Mouse (Mus musculus) ES-E14 (cell line): ENCODE results near the gene Men1. TPM values are rescaled to one million over a fixed set of nuclear protein-coding genes. Genes with fewer than 3 reads are reported as not detected.
A peak's percentile ranks its signal among the peaks of the same experiment; 100 is the strongest.

Experiments
- DNase-seq: peaks from one replicate; pipeline ENCODE4 v3.0.0-alpha.2; 2013; ENCODE audit warnings: low read depth, low spot score
- H3K27ac ChIP-seq: 2 replicates; pipeline ENCODE4 v1.5.1; 2012; ENCODE audit warnings: low read depth, mild to moderate bottlenecking, low read length, moderate library complexity, mixed read lengths; ENCODE audit not compliant: poor library complexity, insufficient read depth, severe bottlenecking
- H3K36me3 ChIP-seq: 2 replicates; pipeline ENCODE4 v1.6.1; 2012; ENCODE audit warnings: mild to moderate bottlenecking, low read length, moderate library complexity, mixed read lengths; ENCODE audit not compliant: control insufficient read depth, poor library complexity, insufficient read depth, severe bottlenecking
- H3K4me1 ChIP-seq, 2 experiments: fragments of 150-350 bp in 1 of 2; sonication (generic) in 1 of 2; 2 replicates each; pipeline ENCODE4 v1.6.1; 2012; ENCODE audit warnings: low read length in 2 of 2, mild to moderate bottlenecking in 1 of 2, mixed read lengths in 1 of 2; ENCODE audit not compliant: control insufficient read depth in 2 of 2, insufficient read depth in 2 of 2, poor library complexity in 1 of 2
- H3K4me3 ChIP-seq, 2 experiments: fragments of 150-350 bp in 1 of 2; sonication (generic) in 1 of 2; 2 replicates each; pipeline ENCODE4 v1.5.1; 2012; ENCODE audit warnings: low read length in 2 of 2, low read depth in 1 of 2, mild to moderate bottlenecking in 1 of 2, mixed read lengths in 1 of 2; ENCODE audit not compliant: insufficient read depth in 1 of 2, poor library complexity in 1 of 2, severe bottlenecking in 1 of 2
- H3K9ac ChIP-seq: 2 replicates; pipeline ENCODE4 v1.6.1; 2012; ENCODE audit warnings: low read depth, mild to moderate bottlenecking, low read length, mixed read lengths; ENCODE audit not compliant: poor library complexity, insufficient read depth, severe bottlenecking
- H3K9me3 ChIP-seq: fragments of 150-350 bp; sonication (generic); 2 replicates; pipeline ENCODE4 v1.6.1; 2012; ENCODE audit warnings: low read depth, mild to moderate bottlenecking, low read length; ENCODE audit not compliant: control insufficient read depth, insufficient read depth
- CHD2 ChIP-seq: IDR thresholded peaks from 2 replicates; pipeline ENCODE4 v1.6.1; 2014; ENCODE audit warnings: mild to moderate bottlenecking, low read depth, low read length, inconsistent platforms
- HCFC1 ChIP-seq: IDR thresholded peaks from 2 replicates; pipeline ENCODE4 v1.6.1; 2012; ENCODE audit warnings: low read length, inconsistent platforms, borderline replicate concordance; ENCODE audit not compliant: insufficient read depth
- MAFK ChIP-seq: IDR thresholded peaks from 2 replicates; pipeline ENCODE4 v1.6.1; 2014; ENCODE audit warnings: mild to moderate bottlenecking, low read depth, low read length, inconsistent platforms; ENCODE audit not compliant: insufficient read depth
- ZC3H11A ChIP-seq: IDR thresholded peaks from 2 replicates; pipeline ENCODE4 v1.6.1; 2012; ENCODE audit warnings: low read depth, mild to moderate bottlenecking, inconsistent platforms, low read length, borderline replicate concordance
- ZNF384 ChIP-seq: IDR thresholded peaks from 2 replicates; pipeline ENCODE4 v1.6.1; 2012; ENCODE audit warnings: low read depth, low read length, inconsistent platforms
- in situ Hi-C, 2 experiments: fragments of 600-800 bp; cut with MboI; formaldehyde crosslinking; loops; one replicate each; pipeline ENCODE4 v1.15.1; 2025; ENCODE audit warnings: low sequenced_read_pairs in 2 of 2, inconsistent platforms in 1 of 2; ENCODE audit not compliant: unreplicated experiment in 2 of 2
- total RNA-seq: library from RNA; depleted of rRNA; stranded (reverse); fragments of 300-350 nt; gene quantifications from 2 replicates; pipeline ENCODE4 v1.2.3, GENCODE M21; 2012

Men1 gene
- total RNA-seq, 1 experiment: 60.4 TPM

GRCm38 (mm10) chr19:6346023-6346422 lies 11.2 kb downstream of the Men1 start:
- Histone ChIP-seq H3K9ac (no peak overlapping the region), H3K27ac (no peak overlapping the region), H3K4me1 (peaks cover 0 to 5% of the 10 kb centered on the region in 2 experiments; a peak in 1 of 4 replicates), H3K4me3 (no peak overlapping the region), H3K36me3 (peaks cover 10% of the 10 kb centered on the region; the same call in 1 of the 2 replicates), H3K9me3 (no peaks in the 10 kb centered on the region)
- in situ Hi-C loops: no loop called here
- TF ChIP-seq ZC3H11A (no peak), HCFC1 (no peak), ZNF384 (no peak), CHD2 (no peak), MAFK (no peak)
- no peak for DNase-seq

GRCm38 (mm10) chr19:6346661-6347060 lies 11.9 kb downstream of the Men1 start:
- Histone ChIP-seq H3K4me3 (0 out of 4 replicates have a peak overlapping the region, but pooled peaks of 1 of the 2 experiments have one; percentile 17), H3K9ac (no peak overlapping the region), H3K9me3 (no peaks in the 10 kb centered on the region), H3K36me3 (peaks cover 10% of the 10 kb centered on the region; the same call in 1 of the 2 replicates), H3K4me1 (peaks cover 0 to 4% of the 10 kb centered on the region in 2 experiments; a peak in 1 of 4 replicates), H3K27ac (no peak overlapping the region)
- TF ChIP-seq MAFK (no peak), HCFC1 (no peak), ZNF384 (no peak), CHD2 (no peak), ZC3H11A (no peak)
- DNase-seq: no peak
- in situ Hi-C loops: no loop called here

GRCm38 (mm10) chr19:6347615-6348014 lies 12.8 kb downstream of the Men1 start:
- in situ Hi-C loops: no loop called here
- no peak overlapping the region for H3K9ac ChIP-seq
- peaks cover 10% of the 10 kb centered on the region; the same call in 1 of the 2 replicates for H3K36me3 ChIP-seq
- H3K4me1 ChIP-seq: peaks cover 0 to 2% of the 10 kb centered on the region in 2 experiments; a peak in 1 of 4 replicates
- no peak for DNase-seq
- H3K9me3 ChIP-seq: no peaks in the 10 kb centered on the region
- no peak for TF ChIP-seq ZC3H11A
- TF ChIP-seq MAFK: no peak
- no peak for TF ChIP-seq HCFC1
- no peak for TF ChIP-seq ZNF384
- TF ChIP-seq CHD2: no peak
- H3K27ac ChIP-seq: no peak overlapping the region
- H3K4me3 ChIP-seq: no peak overlapping the region

- in situ Hi-C loops: no loop called here
- peaks cover 16% of the 10 kb centered on the region; the same call in 1 of the 2 replicates for H3K36me3 ChIP-seq
- DNase-seq: no peak
- TF ChIP-seq MAFK (no peak), ZNF384 (no peak), CHD2 (no peak), ZC3H11A (no peak), HCFC1 (no peak)
- no peaks in the 10 kb centered on the region for H3K9me3 ChIP-seq
- no peak overlapping the region for H3K4me3 ChIP-seq
- no peak overlapping the region for H3K27ac ChIP-seq
- H3K4me1 ChIP-seq: peaks cover 0 to 2% of the 10 kb centered on the region in 2 experiments; a peak in 1 of 4 replicates
- H3K9ac ChIP-seq: no peak overlapping the region
Measured at GRCm38 (mm10) chr19:6348717-6349116, 13.9 kb downstream of the Men1 start.

GRCm38 (mm10) chr19:6349215-6349983 lies 14.6 kb downstream of the Men1 start:
- Histone ChIP-seq H3K9ac (no peak overlapping the region), H3K4me1 (peaks cover 0 to 2% of the 10 kb centered on the region in 2 experiments; a peak in 1 of 4 replicates), H3K4me3 (no peak overlapping the region), H3K9me3 (no peaks in the 10 kb centered on the region), H3K36me3 (peaks cover 16% of the 10 kb centered on the region; the same call in 1 of the 2 replicates), H3K27ac (no peak overlapping the region)
- TF ChIP-seq MAFK (no peak), HCFC1 (no peak), ZNF384 (no peak), ZC3H11A (no peak), CHD2 (no peak)
- in situ Hi-C loops: no loop called here
- no peak for DNase-seq
